Mouse (Mus musculus): Measurements from ENCODE around the gene Reep1. TPM values are rescaled to one million over a fixed set of nuclear protein-coding genes. Genes with fewer than 3 reads are reported as not detected.
"Not testable (repeated sequence)": the region's sequence is repeated elsewhere in the genome, so short reads cannot be mapped to it uniquely, and the experiment has no call there.

Reep1 gene
- total RNA-seq, 2 experiments from 2014 or later = 70.5 to 72.3 TPM

- DNase-seq (ENCODE audit: low spot score in 2 of 2) = peak; percentile 97 to 98
Observed at GRCm38 (mm10) chr6:71831581-71831960, 124.2 kb downstream of the Reep1 start.

DNA sequence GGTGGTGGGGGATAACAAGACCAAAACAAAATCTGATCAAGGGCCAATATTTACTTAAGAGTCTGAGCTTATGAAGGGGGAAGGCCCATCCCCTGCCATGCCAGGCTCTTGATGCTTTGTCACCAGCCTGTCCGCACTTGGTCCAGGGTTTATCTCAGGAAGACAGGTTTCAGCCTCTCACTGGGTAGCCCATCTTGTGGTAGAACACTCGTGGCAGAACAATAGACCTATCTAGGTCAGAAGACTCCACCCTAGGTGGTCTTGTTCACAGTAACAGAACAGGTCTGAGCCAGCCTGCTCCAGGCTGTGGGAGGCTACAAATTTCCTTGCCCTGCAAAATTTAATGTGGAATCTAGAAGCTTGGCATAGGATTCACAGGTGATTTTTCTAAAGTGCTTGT lies 129.4 kb downstream of the Reep1 start:
- no peak for DNase-seq (ENCODE audit: low spot score in 2 of 2)

DNA sequence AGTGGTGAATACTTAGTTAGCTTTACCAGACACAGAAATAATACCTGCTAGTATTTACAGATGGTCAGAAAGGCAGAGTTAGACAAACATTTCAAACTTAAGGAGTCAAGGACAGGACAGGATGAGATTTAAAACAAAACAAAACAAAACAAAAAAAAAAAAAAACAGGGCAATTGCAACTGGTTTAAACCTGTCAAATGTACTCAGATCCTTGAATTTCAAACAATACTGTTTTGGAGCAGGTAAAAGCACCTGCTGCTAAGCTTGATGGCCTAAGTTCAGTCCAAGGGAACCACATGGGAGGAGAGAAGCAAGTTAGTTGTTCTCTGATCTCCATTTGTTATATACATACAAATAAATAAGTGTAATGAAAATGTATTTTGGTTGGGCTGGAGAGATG lies 132.5 kb downstream of the Reep1 start:
- DNase-seq (ENCODE audit: low spot score in 2 of 2) = no peak

- DNase-seq (ENCODE audit: low spot score in 2 of 2) = no peak
Observed at GRCm38 (mm10) chr6:71840597-71841290, 133.4 kb downstream of the Reep1 start.

- not testable (repeated sequence) for DNase-seq (ENCODE audit: low spot score in 2 of 2)
Observed at GRCm38 (mm10) chr6:71846906-71847305, 139.5 kb downstream of the Reep1 start.

Other genes starting within 250 kb of the Reep1 start
- gene Rnf103, start 213.7 kb upstream of the Reep1 start, total RNA-seq (2021) = 10 to 100 TPM; 45.0 to 46.6 TPM
- 100 to 1,000 TPM in 1 of 2 experiments, 10 to 100 TPM in 1; 98.6 to 103 TPM for gene Chmp3, start 163.8 kb upstream of the Reep1 start, total RNA-seq (2021)
- gene Kdm3a, start 74.6 kb upstream of the Reep1 start, total RNA-seq (2021) = 10 to 100 TPM; 40.4 to 42.6 TPM
- gene Mrpl35, start 119.4 kb downstream of the Reep1 start, total RNA-seq (2021) = 10 to 100 TPM; 31.8 to 32.0 TPM
- 100 to 1,000 TPM; 132 to 141 TPM for gene Immt, start 123.8 kb downstream of the Reep1 start, total RNA-seq (2021)
- gene Ptcd3, start 201.2 kb downstream of the Reep1 start, total RNA-seq (2021) = 10 to 100 TPM; 64.9 to 66.1 TPM
- gene Polr1a, start 201.5 kb downstream of the Reep1 start, total RNA-seq (2021) = 10 to 100 TPM; 34.2 to 35.4 TPM

All from layer of hippocampus, adult 18-20 months (tissue).